Mouse (Mus musculus): ENCODE results near the gene Nfib.
A peak's percentile ranks its signal among the peaks of the same experiment; 100 is the strongest.

Nfib gene

DNA sequence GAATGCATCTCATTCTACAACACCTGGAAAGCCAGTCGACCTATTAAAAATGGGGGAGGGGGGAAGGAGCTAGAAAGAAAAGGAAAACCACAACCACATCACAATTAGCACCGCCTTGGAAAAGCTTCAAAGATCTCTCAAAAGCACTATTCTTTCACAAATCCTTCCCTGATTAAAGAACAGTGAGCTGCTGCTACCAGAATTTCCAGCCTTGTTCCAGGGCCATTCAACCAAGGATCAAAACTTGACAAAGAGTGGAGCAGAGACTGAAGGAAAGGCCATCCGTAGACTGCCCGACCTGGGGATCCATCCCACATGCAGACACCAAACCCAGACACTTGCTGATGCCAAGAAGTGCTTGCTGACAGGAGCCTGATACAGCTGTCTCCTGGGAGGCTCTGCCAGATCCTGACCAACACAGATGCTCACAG, 345.5 kb downstream of the Nfib start:
- DNase-seq (ENCODE audit: inconsistent ontology term) = peak; percentile 73

DNA sequence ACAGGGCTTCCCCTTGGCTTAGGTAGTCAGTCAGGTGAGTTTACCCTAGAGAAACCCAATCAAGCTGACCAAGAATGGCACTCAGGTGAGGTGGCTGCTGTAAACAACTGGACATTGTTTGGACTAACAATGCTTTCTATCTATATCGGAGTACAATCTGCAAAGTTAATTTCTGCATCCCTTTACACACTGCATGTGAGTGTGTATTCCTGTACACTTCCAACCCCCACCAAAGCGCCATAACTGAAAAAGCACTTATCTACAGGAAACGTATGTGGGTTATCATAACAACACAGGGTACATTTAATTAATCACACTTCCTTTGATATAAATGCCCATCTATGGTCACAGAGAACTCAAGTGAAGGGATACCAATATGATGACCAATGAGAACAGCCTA, 346.4 kb downstream of the Nfib start:
- DNase-seq (ENCODE audit: inconsistent ontology term) = no peak

DNA sequence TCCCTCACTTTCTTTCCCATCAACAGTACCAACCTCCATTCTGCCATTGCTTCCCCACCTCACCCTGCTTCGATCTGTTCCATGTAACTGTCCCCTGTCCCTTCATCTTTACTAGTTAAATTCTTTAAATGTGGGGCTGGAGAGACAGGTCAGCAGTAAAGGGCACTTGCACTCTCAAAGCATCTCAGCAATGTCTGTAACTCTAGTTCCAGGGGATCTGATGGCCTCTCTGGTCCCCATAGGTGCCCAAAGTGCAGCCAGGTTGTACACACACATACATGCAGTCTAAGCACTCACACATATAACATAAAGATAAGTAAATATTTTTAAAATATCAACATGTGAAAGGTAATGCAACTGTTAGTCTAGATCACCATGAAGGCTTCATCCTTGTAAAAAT, 356.5 kb downstream of the Nfib start:
- no peak for DNase-seq (ENCODE audit: inconsistent ontology term)

DNA sequence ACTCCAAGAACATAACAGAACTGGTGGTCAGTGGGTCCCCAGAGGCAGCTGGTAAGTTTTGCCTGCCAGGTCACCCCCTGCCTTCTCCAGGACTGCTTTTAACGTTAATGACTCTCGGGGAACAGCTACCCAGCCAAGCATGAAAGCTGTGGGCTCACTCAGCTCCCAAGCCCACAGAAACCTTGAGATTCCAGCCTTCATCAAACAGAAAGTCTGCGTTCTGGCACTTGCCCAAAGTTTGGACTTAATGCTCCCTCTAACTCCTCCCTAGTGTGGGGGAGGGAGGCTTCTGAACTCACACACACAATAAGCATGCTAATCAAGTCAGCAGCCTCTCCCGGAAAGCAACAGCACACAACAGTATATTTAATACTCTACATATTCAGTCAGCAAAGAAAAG, 360.8 kb downstream of the Nfib start:
- DNase-seq (ENCODE audit: inconsistent ontology term) = peak; percentile 87

DNA sequence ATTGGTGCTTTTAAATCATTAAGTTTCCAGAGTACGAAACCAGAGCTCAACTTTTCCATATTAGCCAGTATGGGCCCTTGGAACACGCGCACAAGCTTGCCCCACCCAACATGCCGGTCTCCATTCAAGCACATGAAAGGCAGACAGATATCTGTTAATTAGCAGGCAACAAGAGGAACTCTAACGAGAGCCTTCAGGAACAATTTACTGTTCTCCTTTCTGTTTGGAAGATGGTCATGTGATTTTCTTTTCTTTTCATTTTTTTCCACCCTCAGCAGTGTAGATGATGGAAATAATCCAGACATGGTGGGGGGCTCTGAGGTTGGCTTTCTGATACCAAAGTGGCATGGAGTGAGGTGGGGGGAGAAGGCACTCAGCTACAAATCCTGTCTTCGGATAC, 361.3 kb downstream of the Nfib start:
- DNase-seq (ENCODE audit: inconsistent ontology term) = peak; percentile 64

DNA sequence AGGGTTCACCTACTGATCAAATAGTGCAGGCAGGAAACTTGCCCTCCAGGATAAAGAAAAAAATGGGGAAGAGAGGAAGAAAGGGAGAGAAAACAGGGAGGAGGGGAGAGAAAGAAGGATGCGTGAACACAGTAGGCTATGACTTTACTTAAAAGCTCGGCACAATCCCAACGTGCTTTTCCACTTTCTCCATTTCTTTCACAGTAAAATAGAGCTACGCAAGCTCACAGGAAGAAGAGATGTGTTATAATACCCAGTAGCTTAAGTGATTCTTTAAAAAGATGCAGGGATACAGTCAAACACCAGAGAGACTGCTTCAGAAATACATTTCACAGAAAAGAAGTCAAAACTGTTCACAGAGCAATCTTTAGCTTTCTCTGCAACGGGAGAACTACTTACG, 366.6 kb downstream of the Nfib start:
- DNase-seq (ENCODE audit: inconsistent ontology term) = no peak

DNA sequence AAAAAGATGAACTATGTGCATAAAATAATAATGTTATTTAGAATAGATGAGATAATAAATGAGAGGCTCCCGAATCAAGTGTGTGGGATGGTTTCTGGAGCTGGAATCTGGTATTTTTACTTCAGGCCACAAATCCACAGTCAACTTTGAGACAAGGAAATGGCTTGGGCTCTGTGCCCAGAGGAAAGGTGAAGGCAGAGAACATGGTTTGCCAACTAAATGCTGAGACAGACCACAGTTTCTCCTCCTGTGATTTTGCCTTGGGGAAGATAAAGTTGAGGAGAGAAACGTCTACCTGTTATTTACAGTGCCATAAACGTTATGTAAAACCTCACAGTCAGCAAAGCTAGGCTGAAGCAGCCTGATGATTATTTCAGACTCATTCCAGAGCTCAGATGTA, 367.1 kb downstream of the Nfib start:
- no peak for DNase-seq (ENCODE audit: inconsistent ontology term)

DNA sequence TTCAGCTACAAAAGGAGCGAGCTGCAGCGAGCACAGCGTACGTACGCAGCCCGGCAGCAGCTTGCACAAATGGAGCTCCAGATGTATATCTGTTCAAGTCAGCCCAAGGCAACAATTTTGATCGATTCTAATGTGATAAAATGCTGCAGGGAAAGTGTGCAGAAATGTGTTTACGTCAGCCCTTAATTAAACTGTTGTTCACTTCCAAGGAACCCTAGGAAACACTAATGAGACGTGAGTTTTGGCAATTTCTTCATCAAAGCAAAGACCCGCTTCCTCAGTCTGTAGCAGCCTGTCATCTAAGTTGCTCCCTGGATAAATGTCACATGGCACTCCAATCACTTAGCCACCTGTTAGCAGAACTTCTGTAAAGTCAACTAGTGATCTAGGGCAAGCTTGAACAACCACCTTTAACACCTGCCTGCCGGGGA, 368.6 kb downstream of the Nfib start:
- no peak for DNase-seq (ENCODE audit: inconsistent ontology term)

DNA sequence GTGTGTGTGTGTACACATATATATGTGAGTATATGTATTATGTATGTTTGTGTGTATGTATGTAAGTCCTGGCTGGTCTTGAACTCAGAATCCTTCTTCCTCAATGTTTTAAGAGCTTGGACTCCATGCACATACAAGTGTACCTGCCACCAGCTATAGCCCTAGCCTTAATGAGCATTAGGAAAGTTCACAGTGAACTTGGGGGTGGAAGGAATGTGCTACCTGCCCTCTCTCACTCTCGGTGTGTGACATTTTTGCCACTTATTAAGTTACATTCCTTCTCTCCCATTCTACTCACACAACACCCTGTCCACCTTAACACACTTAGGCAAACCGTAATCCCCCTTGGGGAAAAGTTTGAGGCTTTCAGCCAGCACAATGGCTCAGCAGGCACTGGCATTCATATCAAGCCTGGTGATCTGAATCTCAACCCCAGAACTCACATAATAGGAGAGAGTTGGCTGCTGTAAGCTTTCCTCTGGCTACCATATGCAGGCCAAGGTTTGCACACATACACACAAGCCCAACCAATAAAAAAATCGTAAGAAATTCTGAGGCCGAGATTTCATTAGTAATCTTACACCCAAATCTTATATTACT, 370.2 kb downstream of the Nfib start:
- peak; percentile 25 for DNase-seq (ENCODE audit: inconsistent ontology term)

DNA sequence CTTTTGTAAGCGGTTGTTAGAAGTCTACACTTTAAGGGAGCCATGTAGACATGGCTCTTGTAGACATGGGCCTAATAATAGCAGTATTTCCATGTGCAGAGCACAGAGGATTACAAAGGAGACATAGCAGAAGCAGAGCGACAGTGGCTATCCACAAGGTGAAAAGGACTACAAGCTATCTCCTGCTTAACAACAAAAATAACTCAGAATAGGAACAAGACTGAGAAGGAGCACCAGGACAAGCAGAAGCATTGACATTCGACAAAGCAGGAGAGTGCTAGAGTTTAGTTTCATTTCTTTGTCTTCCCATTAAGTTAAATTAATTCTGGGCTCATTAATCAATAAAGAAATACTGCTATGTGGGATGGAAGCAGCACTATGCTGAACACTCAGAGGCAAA, 372.1 kb downstream of the Nfib start:
- no peak for DNase-seq (ENCODE audit: inconsistent ontology term)

DNA sequence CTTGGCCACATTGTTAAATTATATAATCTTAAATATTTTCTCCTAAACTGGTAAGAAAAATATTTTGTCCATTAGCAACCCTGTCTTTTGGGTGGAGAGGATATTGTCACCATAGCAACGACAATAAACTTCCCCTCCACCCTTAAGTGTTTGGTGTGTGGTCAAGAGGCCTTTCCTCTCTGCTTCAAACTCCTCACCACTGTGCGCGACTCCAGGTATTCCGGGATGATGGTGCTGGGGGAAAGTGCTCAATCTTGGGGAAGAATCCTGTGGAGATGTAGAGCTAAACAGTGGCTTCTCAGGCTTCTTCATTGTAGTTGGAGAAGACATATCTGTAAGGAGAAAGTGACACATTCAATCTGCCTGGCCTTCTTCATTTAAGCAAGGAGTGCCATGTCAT, 375.5 kb downstream of the Nfib start:
- DNase-seq (ENCODE audit: inconsistent ontology term) = no peak

DNA sequence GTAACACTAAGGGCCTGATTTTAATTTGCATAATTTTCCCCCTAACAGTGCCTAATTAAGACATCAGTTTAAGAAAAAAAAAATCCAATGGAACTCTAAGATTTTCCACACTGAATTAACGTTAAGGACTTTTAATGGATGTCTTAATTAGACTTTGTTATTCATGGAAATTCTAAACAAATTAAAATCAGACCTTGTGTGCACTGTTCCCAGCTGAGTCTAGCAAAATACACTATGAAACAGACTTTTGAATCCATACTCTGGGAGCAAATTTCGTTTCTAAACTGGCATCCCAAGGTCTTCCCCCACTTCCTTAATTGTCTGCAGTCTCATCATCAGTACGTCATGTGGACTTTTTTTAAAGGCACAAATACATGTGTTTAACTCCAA, 379.4 kb downstream of the Nfib start:
- peak; percentile 66 for DNase-seq (ENCODE audit: inconsistent ontology term)

DNA sequence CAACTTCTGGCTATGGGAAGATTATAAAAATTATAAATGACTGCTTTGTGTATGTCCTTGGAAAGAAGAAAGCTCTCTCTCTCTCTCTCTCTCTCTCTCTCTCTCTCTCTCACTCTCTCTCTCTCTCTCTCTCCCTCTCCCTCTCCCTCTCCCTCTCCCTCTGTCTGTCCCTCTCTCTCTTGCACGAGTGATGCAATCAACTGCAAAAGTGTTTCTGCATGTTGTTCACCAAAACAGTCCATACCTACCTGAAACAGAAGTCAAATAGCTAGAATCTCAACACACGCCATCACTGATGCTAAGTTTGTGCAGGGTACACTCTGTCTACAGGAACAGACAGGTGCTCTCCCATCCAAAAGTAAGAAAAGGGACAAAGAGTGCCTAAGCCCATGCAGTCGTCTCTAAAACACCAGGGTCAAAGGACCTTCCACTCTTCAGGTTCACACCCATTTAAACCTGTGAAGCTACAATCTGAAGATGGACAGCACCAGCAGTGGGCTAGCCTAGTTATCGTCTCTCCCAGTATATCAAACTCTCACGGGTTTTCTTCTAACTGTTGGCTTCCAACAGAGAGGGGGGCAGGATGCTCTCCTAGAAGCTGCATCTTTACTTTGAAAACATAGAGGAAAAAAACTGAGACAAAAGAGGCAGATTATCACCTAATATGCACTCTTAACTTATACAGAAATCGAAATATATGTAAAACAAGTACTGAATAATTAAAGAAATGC, 380.0 kb downstream of the Nfib start:
- DNase-seq (ENCODE audit: inconsistent ontology term) = no peak

DNA sequence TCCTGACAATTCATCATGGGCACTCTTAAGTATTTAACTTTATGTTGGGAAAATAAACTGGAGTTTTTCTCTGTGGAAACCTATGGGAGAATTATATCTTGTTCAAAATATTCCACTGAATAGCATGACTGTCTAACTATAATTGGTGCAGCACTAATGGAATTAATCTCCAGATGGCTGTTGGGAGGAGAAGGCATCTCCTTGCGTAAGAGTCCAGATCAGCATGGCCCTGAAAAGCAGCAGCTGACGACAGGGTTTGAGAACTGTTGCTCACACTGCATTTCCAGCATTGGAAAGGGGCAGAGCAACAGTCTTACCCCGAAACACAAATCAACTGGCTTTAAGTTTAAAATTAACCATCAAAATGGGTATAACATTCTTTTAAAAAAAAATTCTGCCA, 380.6 kb downstream of the Nfib start:
- peak; percentile 62 for DNase-seq (ENCODE audit: inconsistent ontology term)

DNA sequence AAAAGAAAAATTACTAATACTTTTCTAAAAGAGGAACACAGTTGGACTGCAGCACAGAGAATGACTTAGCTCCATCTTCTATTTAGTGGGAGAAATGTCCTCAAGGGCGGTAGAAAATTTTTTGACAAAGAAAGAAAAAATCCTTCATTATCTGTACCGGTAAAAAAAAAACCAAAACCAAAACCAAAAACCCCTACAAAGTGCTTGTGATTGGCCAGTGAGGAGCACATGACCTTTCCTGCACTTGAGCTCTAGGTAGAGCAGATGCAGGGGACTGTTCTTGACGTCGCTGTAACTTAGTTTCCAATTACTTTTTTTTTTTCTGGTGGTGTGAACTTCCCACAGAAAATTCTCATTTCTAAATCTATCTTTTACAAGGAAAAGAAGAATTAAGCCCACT, 384.5 kb downstream of the Nfib start:
- no peak for DNase-seq (ENCODE audit: inconsistent ontology term)

DNA sequence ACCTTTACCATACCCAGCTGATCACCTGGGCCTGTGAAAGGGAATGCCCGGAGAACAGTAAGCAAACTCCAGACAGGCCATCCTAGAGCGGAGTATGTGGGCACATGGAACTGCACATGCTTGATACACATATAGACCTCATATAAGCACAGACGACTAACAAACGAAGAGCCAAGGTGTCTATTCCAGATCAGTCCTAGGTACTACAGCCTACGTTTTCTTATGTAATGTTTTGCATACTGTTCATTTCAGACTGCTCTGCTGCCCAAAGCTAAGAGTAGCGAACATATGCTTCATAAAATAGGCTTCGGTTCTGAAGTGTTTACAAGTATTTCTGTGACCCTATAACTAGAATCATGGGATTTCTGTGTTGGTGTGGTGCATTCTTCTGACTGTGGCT, 386.2 kb downstream of the Nfib start:
- DNase-seq (ENCODE audit: inconsistent ontology term) = no peak

DNA sequence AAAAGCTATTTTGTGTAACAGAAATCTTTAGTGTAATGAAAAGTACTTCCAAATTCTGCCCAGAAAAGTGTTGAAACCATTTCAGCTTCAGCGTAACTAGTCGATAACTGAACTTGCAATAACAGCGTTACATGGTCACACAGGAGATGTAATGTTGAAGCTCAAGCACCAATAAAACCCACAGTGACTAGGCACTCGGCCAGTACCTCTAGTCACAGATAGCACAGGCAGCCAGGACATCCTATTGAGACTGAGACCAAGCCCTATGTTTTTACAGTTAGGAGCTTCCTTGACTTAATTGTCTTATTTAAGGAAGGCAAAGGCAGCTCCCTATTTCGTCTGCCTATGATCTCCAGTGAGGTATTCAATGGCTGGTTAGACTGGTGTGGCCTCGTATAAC, 389.4 kb downstream of the Nfib start:
- no peak for DNase-seq (ENCODE audit: inconsistent ontology term)

DNA sequence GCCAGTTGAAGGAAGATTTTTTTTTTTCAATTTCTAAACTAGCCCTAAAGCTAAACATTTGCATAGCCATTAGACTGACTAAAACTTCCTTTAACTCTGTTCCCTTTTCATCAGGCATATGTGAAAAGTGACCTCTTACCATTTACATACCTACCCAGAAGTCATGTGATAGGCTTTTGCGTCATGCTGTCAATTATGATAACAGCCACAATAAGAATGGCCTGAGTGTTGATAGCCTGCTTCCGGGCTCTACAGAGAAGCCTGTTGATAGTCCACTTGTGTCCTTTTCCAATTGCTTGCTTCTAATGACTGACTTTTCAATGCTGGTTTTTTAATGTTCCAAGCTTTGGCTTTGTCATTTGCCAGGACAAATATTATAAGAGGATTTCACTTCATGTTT, 389.8 kb downstream of the Nfib start:
- DNase-seq (ENCODE audit: inconsistent ontology term) = no peak

DNA sequence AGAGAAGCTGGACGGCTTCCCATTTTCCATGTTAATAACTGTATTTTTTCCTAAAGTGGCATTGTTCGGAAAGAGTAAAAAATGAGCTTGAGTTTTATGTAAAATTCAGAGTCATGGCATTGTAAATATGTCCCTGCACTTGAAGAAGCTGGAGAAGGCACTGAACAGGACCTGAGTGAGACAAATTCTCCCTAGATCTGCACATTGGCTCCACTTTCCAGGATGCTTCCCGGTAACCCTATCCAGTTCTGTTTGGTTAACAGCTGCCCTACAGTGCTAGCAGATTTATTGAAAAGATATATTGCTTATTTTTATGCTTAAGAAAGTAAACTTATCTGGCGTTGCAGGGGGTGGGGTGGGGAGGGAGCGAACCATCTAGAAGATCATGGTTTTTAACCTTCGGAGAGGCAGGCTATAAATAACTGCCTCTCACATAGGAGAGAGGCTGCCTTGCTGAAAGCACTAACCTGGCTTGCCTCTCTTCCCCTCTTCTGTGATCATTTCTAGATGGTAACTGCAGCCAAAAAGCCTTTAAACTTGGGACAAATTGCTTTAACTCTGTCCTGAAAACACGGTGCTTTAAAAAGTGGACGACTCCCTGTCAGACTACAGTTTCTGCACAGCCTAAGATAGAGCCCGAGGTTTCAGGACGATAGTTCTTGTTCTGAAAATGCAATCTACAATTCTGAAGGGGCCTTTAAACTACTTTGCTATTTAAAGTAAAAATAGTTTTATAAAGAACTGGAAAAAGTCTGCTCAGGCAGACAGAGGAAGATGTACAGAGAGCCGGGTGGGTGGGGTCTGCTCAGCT, 394.4 kb downstream of the Nfib start:
- no peak for DNase-seq (ENCODE audit: inconsistent ontology term)

DNA sequence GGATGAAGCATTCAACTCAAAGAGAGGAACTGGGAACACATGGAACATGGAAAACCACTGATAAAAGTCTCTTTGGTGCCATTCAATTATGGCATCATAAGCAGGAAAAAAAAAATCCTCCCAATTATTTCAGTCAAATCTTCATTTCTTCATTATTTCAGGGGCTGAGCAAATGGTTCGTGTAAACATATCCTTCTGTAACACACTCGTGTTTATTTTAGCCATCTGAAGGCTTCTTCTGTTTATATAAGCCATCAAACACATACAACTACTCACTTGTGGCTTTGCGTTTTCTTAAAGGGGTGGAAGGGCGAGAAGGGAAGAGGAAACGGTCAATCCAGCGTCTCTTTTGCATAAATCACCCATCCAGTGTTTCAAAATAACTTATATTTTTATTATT, 399.5 kb downstream of the Nfib start:
- DNase-seq (ENCODE audit: inconsistent ontology term) = no peak

DNA sequence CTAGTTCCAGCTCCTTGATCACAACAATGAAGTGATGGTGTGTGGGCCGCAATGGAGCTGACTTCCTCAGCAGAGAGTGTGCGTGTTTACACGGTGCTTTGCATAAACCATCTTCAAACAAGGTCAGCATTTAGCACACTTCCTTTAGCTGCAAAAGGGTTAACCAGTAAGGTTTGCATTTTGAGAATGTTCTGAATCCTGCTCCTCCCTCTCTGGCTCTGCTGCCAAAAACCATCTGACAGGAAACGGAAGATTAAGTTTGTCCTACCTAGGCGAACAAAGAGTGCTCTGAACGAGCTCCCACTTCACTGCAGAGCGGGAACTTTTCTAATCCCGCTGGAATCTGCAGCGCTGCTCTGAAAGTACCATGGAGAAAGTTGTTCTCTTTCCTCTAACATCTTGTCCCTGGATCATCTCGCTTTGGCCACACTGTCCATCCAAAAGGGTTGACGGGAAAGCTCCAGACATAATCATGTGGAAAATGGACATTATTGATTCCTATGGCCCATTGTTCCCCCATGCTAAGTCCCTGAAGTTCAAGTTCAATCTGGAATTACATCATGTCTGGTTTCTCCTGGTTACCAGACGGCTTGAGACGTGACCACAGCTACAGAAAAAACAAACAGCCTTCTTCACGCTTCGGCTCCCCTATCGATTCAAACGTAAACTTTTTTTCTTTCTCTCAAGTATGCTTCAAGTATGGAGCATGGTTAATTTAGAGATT, 401.2 kb downstream of the Nfib start:
- DNase-seq (ENCODE audit: inconsistent ontology term) = peak; percentile 90

DNA sequence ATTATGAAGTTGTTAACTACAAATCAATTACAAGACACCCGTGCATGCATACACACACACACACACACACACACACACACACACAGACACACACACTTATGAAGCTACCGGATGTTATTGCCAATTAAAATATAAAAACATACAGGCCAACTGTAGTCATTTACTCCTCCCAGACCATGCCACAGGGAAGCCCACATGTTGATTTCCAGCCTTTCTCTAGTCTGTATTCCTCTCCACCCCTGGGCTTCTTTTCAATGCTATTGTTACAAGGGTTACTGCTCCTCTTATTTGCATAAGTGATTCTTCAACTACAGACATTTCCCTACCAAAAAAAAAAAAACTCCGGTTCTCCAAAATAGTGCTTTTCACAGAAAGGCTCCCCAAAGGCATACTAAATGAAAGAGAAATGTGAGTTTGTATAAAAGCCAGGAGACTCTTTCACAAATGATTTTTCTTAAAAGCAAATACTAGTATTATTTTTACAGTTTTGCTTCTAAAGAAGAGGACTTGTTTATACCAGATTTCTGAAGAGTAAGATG, 402.1 kb downstream of the Nfib start:
- no peak for DNase-seq (ENCODE audit: inconsistent ontology term)

Data from Muller cell, postnatal 12 days (primary cell).